Mouse (Mus musculus) ES-E14 (cell line): ENCODE results near the gene Rmnd5b.

Experiments
- CHD2 ChIP-seq: IDR thresholded peaks from 2 replicates; pipeline ENCODE4 v1.6.1; 2014; ENCODE audit warnings: mild to moderate bottlenecking, low read depth, low read length, inconsistent platforms
- HCFC1 ChIP-seq: IDR thresholded peaks from 2 replicates; pipeline ENCODE4 v1.6.1; 2012; ENCODE audit warnings: low read length, inconsistent platforms, borderline replicate concordance; ENCODE audit not compliant: insufficient read depth
- MAFK ChIP-seq: IDR thresholded peaks from 2 replicates; pipeline ENCODE4 v1.6.1; 2014; ENCODE audit warnings: mild to moderate bottlenecking, low read depth, low read length, inconsistent platforms; ENCODE audit not compliant: insufficient read depth
- ZNF384 ChIP-seq: IDR thresholded peaks from 2 replicates; pipeline ENCODE4 v1.6.1; 2012; ENCODE audit warnings: low read depth, low read length, inconsistent platforms

GRCm38 (mm10) chr11:51648566-51648965 lies 12.9 kb upstream of the Rmnd5b start:
- TF ChIP-seq CHD2, result no peak
- TF ChIP-seq MAFK, result no peak
- no peak for TF ChIP-seq HCFC1
- TF ChIP-seq ZNF384, result no peak
